17 mouse cellular contexts compared by ENCODE assay signal in the genomic region with DNA sequence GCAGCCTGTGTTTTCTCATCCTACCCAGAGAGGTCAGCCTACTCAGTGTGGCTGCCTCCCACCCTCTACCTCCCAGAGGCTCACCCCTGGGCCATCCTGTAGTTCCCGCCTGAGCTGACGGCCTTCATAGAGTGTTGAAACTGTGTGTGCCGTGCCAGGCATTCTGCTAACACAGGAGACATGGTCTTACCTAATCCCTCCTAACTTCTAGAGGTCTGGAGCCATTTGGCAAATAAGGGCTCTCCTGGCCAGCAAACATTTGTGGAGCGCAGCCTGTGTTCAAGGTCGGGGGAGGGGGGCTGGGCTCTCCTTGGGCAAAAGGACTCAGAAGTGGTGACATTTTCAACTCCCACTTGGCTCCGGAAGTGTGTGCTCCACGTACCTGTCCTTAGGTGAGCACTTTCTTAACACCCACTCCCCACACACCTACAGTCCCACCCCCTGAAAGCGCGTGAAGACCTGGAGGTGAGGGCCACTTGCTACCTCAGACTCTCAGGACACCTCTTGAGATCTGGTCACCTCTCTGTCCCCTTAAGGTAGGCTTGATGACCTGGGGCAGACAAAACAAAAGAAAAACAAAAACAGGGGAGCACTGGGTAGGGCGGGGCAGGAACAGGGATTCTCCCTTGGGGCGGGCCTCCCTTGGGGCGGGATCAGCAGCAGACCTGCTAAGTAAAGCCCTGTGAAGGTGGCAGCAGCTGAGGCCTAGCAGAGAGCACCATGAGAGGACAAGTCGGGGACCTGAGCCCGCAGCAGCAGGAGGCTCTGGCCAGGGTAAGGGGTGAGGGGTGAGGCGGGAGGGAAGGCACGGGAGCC. TPM values are rescaled to one million over a fixed set of nuclear protein-coding genes. Genes with fewer than 3 reads are reported as not detected.
DNase-seq lines count a peak whose midpoint lies in the region; ATAC-seq and TF ChIP-seq lines count a peak whose summit lies in the region.
"Had no signal": no experiment of that assay in that cellular context is flagged by ENCODE, and none has a peak within 500 bp of the region (broad histone marks: within the 10 kb centered on the region; RNA-seq: fewer than 3 reads in every experiment).

TSS of gene Sec14l4 (plus strand) at position 337 of the 816 bp plus-strand sequence.

- H3K27ac ChIP-seq in ES-Bruce4 (ENCODE audit: insufficient read depth, low read length) (no peak within 1 kb of the TSS), ES-E14 (ENCODE audit: insufficient read depth, low read depth, low read length, poor library complexity, severe bottlenecking) (no peak within 1 kb of the TSS)
- H3K27ac ChIP-seq in liver, embryonic 11.5 days (ENCODE audit: low read depth, low read length): no peak within 1 kb of the TSS
- H3K27ac ChIP-seq in midbrain, postnatal 0 days (ENCODE audit: low read depth, low read length): no peak within 1 kb of the TSS
- H3K27ac ChIP-seq: hindbrain, postnatal 0 days; macrophage had no signal

- no peaks in the 10 kb centered on the region for H3K9me3 ChIP-seq in ES-Bruce4 (replicated peaks; ENCODE audit: control insufficient read depth, insufficient read depth, low read length, poor library complexity, severe bottlenecking)
- no peaks in the 10 kb centered on the region for H3K9me3 ChIP-seq in ES-E14 (ENCODE audit: control insufficient read depth, insufficient read depth, low read depth, low read length)
- H3K9me3 ChIP-seq in liver, embryonic 11.5 days (ENCODE audit: control insufficient read depth, low read length): no peaks in the 10 kb centered on the region
- no peaks in the 10 kb centered on the region for H3K9me3 ChIP-seq in midbrain, postnatal 0 days (ENCODE audit: low read length)
- H3K9me3 ChIP-seq: G1E had no signal

- peaks cover 9% of the 10 kb centered on the region for H3K4me1 ChIP-seq in ES-Bruce4 (ENCODE audit: control insufficient read depth, insufficient read depth, low read length)
- peaks cover 7 to 19% of the 10 kb centered on the region in 2 experiments; a peak in 3 of 4 replicates for H3K4me1 ChIP-seq in ES-E14 (ENCODE audit: control insufficient read depth in 2 of 2, insufficient read depth in 2 of 2, low read length in 2 of 2, poor library complexity in 1 of 2)
- H3K4me1 ChIP-seq in liver, embryonic 11.5 days (replicated peaks; ENCODE audit: control insufficient read depth, insufficient read depth, low read length): no peaks in the 10 kb centered on the region
- no peaks in the 10 kb centered on the region for H3K4me1 ChIP-seq in midbrain, postnatal 0 days (ENCODE audit: insufficient read depth, low read length)

- WGBS in liver, embryonic 11.5 days: 38% methylated on average over 16 of the region's 16 CpGs
- 45% methylated on average over 16 of the region's 16 CpGs for WGBS in midbrain, postnatal 0 days

- H3K4me3 ChIP-seq in ES-Bruce4 (ENCODE audit: low read depth, low read length) (peak within 1 kb of the TSS; percentile 64), ES-E14 (ENCODE audit: insufficient read depth in 1 of 2, low read depth in 1 of 2, low read length in 2 of 2, poor library complexity in 1 of 2, severe bottlenecking in 1 of 2) (peak within 1 kb of the TSS; percentile 45 to 56)
- no peak within 1 kb of the TSS for H3K4me3 ChIP-seq in liver, embryonic 11.5 days (ENCODE audit: low read depth, low read length)
- no peak within 1 kb of the TSS for H3K4me3 ChIP-seq in midbrain, postnatal 0 days (ENCODE audit: low read depth, low read length)

- TF ChIP-seq EP300 in ES-Bruce4 (IDR thresholded peaks at IDR 0.05; ENCODE audit: insufficient read depth, low read depth, low read length): no peak

- H3K36me3 ChIP-seq in ES-Bruce4 (ENCODE audit: control insufficient read depth, insufficient read depth, low read length, poor library complexity, severe bottlenecking) (no peaks in the 10 kb centered on the region), ES-E14 (ENCODE audit: control insufficient read depth, insufficient read depth, low read length, poor library complexity, severe bottlenecking) (no peaks in the 10 kb centered on the region)
- no peaks in the 10 kb centered on the region for H3K36me3 ChIP-seq in liver, embryonic 11.5 days (ENCODE audit: control insufficient read depth, insufficient read depth, low read length)
- no peaks in the 10 kb centered on the region for H3K36me3 ChIP-seq in midbrain, postnatal 0 days (ENCODE audit: insufficient read depth, low read length)
- H3K36me3 ChIP-seq: G1E had no signal

- H3K27me3 ChIP-seq in ES-Bruce4 (ENCODE audit: control insufficient read depth, insufficient read depth, low read length, poor library complexity, severe bottlenecking): no peaks in the 10 kb centered on the region
- H3K27me3 ChIP-seq in liver, embryonic 11.5 days (replicated peaks; ENCODE audit: control insufficient read depth, insufficient read depth, low read length): no peaks in the 10 kb centered on the region; the same call in 1 of the 2 replicates
- no peaks in the 10 kb centered on the region for H3K27me3 ChIP-seq in midbrain, postnatal 0 days (ENCODE audit: insufficient read depth, low read length)

- H3K4me2 ChIP-seq in liver, embryonic 11.5 days: peak within 1 kb of the TSS; percentile 21; the same call in 1 of the 2 replicates
- H3K4me2 ChIP-seq in midbrain, postnatal 0 days (ENCODE audit: low read depth, low read length, poor library complexity, severe bottlenecking): no peak within 1 kb of the TSS

- no peak for TF ChIP-seq CTCF in ES-Bruce4 (IDR thresholded peaks at IDR 0.05; ENCODE audit: low read depth, low read length)
- no peak for TF ChIP-seq CTCF in midbrain, postnatal 0 days (IDR thresholded peaks at IDR 0.05)

- H3K9ac ChIP-seq in ES-Bruce4 (ENCODE audit: low read depth, poor library complexity, severe bottlenecking) (peak within 1 kb of the TSS; percentile 35), ES-E14 (ENCODE audit: insufficient read depth, low read depth, low read length, poor library complexity, severe bottlenecking) (peak within 1 kb of the TSS; percentile 55; the same call in 1 of the 2 replicates)
- no peak within 1 kb of the TSS for H3K9ac ChIP-seq in liver, embryonic 11.5 days (ENCODE audit: low read depth, low read length)
- no peak within 1 kb of the TSS for H3K9ac ChIP-seq in midbrain, postnatal 0 days (replicated peaks; ENCODE audit: low read length, poor library complexity, severe bottlenecking)

- peak; percentile 45 for ATAC-seq in liver, embryonic 11.5 days (replicated peaks; ENCODE audit: low FRiP score)
- ATAC-seq in midbrain, postnatal 0 days (ENCODE audit: low FRiP score): no peak
- ATAC-seq: hindbrain, postnatal 0 days had no signal

- no peak for TF ChIP-seq POLR2A in ES-Bruce4 (IDR thresholded peaks at IDR 0.05; ENCODE audit: insufficient read depth, low read length)

- DNase-seq in ES-E14 (ENCODE audit: low read depth, low spot score): no peak
- DNase-seq in liver, embryonic 11.5 days (ENCODE audit: low spot score): no peak
- peak; percentile 69 for DNase-seq in lung, postnatal 10 days
- DNase-seq in midbrain, postnatal 0 days (ENCODE audit: low spot score): no peak
- no peak for DNase-seq in frontal cortex, postnatal 36 days (ENCODE audit: low spot score in 2 of 2)
- DNase-seq in right cerebral cortex, postnatal 4 days: no peak
- DNase-seq: cerebellum, adult 9-10 months; kidney, postnatal 25 days; spleen, adult 18-20 months had no signal

- in situ Hi-C loops in ES-E14 (cut with MboI; ENCODE audit: low sequenced_read_pairs in 2 of 2, unreplicated experiment in 2 of 2): no loop called here

TF ChIP-seq in ES-E14, 5 proteins besides CTCF, POLR2A, EP300 and RAD21:
- TF ChIP-seq ZC3H11A (IDR thresholded peaks at IDR 0.05; ENCODE audit: borderline replicate concordance, low read depth, low read length) (no peak), CHD2 (IDR thresholded peaks at IDR 0.05; ENCODE audit: low read depth, low read length) (no peak), ZNF384 (IDR thresholded peaks at IDR 0.05; ENCODE audit: low read depth, low read length) (no peak)
TF ChIP-seq in ES-E14: peak in this region for 0.

RNA-seq across cellular contexts. Expression of gene Sec14l4, which starts in this region (rescaled TPM):
- 5.2 and 7.4 TPM in 2 replicates for polyA plus RNA-seq in ES-Bruce4 (2011; ENCODE audit: insufficient read depth, insufficient read length, low read depth, missing spikeins)
- total RNA-seq in ES-E14 (2012; rRNA removed): 0.94 and 2.3 TPM in 2 replicates
- polyA plus RNA-seq in liver, embryonic 11.5 days (2014; fragmentation: Nextera tagmentation; extraction: Ambion mirVana): 0.88 and 1.1 TPM in 2 replicates
- total RNA-seq in midbrain, postnatal 0 days (2014; rRNA removed): not detected in 2 replicates
- polyA plus RNA-seq in midbrain, postnatal 0 days (2015; fragmentation: Nextera tagmentation; extraction: Ambion mirVana): 0.05 TPM in 1 of 2 replicates, not detected in the other
- total RNA-seq: hindbrain, postnatal 0 days; left cerebral cortex, adult 18-20 months; monocyte, adult 5-6 weeks had no signal
- polyA plus RNA-seq: embryonic facial prominence, embryonic 11.5 days; G1E; heart, embryonic 14.5 days; hindbrain, postnatal 0 days; macrophage had no signal

Comparison
In these comparisons a context has a peak if more than half of its experiments do, and no peak if none do; other contexts are left out.
1. H3K4me3 ChIP-seq: peak in ES-Bruce4 (single experiment) and ES-E14 (2 of 2); none in liver, embryonic 11.5 days (single experiment) and midbrain, postnatal 0 days (single experiment).
2. H3K9ac ChIP-seq: peak in ES-Bruce4 (single experiment) and ES-E14 (single experiment); none in liver, embryonic 11.5 days (single experiment) and midbrain, postnatal 0 days (single experiment).